Mouse (Mus musculus): ENCODE measurements around the gene Pakap.

DNA sequence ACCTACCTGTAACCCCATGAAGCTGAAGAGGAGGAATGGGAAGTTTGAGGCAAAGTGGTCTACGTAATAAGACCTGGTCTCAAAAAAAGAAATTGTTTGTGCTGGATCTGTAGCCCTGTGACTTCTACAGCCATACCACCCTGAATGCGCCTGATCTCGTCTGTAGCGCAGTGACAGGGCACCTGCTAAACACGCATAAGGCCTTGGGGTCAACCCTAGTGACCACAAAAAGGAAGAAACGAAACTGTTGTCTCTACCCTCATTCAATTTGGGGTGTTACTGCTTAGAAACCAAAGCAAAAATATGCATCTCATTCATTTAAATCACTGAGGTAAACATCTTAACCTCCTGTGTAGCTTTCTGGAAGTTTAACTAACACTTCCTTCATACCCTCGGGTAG is 136.6 kb downstream of the Pakap start:
- TF ChIP-seq EP300 (IDR thresholded peaks at IDR 0.05; ENCODE audit: low read depth) (no peak), CTCF (IDR thresholded peaks at IDR 0.05; ENCODE audit: low read depth) (no peak)

Data from liver, embryonic 14.5 days (tissue).